Mouse (Mus musculus) cerebellum, adult 2 months (tissue): ENCODE results near the gene Vmn2r124. TPM values are rescaled to one million over a fixed set of nuclear protein-coding genes. Genes with fewer than 3 reads are reported as not detected.
"Not testable (repeated sequence)": the region's sequence is repeated elsewhere in the genome, so short reads cannot be mapped to it uniquely, and the experiment has no call there.

Experiments
- DNase-seq, 2 experiments: peaks; one replicate each; pipeline ENCODE4 v3.0.0; 2021
- H3K27ac ChIP-seq: fragments of 200-500 bp; 2 replicates; pipeline ENCODE4 v1.5.1; 2012; ENCODE audit warnings: low read length, control low read depth, inconsistent platforms; ENCODE audit not compliant: insufficient read depth
- H3K27me3 ChIP-seq: fragments of 200-500 bp; 2 replicates; pipeline ENCODE4 v1.6.1; 2012; ENCODE audit warnings: inconsistent platforms, mild to moderate bottlenecking, low read length, moderate library complexity; ENCODE audit not compliant: control insufficient read depth, insufficient read depth
- H3K4me1 ChIP-seq: fragments of 200-500 bp; 2 replicates; pipeline ENCODE4 v1.6.1; 2011; ENCODE audit warnings: low read length; ENCODE audit not compliant: control insufficient read depth, insufficient read depth
- H3K4me3 ChIP-seq: fragments of 200-500 bp; replicated peaks from 2 replicates; pipeline ENCODE3; 2011; ENCODE audit warnings: mild to moderate bottlenecking, low read depth, low read length, control low read depth; ENCODE audit not compliant: insufficient read depth
- CTCF ChIP-seq: fragments of 200-500 bp; IDR thresholded peaks from 2 replicates; pipeline ENCODE4 v1.5.1; 2011; ENCODE audit warnings: low read depth, mild to moderate bottlenecking, control low read depth, low read length, moderate library complexity, borderline replicate concordance; ENCODE audit not compliant: insufficient read depth
- POLR2A ChIP-seq: fragments of 200-500 bp; IDR thresholded peaks from 2 replicates; pipeline ENCODE4 v1.6.1; 2011; ENCODE audit warnings: low read length, control low read depth, borderline replicate concordance; ENCODE audit not compliant: insufficient read depth
- WGBS: fragments of 180-500 bp; shearing (Covaris S2); methylation state at CpG from one replicate; pipeline ENCODE4 v1.1.7; 2018; 5-methylcytosine and 5-hydroxymethylcytosine counted together
- polyA plus RNA-seq: library from polyadenylated mRNA; depleted of rRNA; stranded (reverse); fragments of >200 nt; gene quantifications from 2 replicates; pipeline ENCODE4 v1.2.3, GENCODE M21; 2012; rRNA removed

The Vmn2r124 gene
- polyA plus RNA-seq = not detected in 2 replicates

DNA sequence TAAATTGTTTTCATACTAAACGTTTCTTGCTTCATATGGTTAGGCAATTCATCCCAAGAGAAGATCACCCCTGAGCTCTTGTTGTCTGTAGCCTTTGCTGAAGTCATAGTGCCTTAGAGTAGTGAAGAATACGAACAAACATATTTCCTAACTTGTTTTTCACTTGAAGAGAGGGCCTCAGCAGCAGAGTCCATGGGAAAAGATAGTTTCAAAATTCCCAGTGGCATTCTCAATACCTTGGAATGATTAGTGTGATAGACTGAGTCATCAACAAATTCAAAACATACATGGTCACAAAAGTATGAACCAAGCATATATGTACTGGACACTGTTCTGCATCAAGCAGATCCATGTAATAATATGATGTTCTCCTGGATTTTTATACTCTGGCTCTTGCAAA lies at the start of gene Vmn2r124:
Gene Vmn2r124 (plus strand): TSS at position 301 of the 400 bp plus-strand sequence.
- no peak within 1 kb of the TSS for H3K27ac ChIP-seq
- H3K4me3 ChIP-seq = no peak within 1 kb of the TSS
- no peaks in the 10 kb centered on the region for H3K4me1 ChIP-seq
- 31% methylated on average over 2 of the region's 2 CpGs for WGBS
- no peaks in the 10 kb centered on the region for H3K27me3 ChIP-seq
- TF ChIP-seq POLR2A (no peak), CTCF (no peak)
- no peak for DNase-seq

DNA sequence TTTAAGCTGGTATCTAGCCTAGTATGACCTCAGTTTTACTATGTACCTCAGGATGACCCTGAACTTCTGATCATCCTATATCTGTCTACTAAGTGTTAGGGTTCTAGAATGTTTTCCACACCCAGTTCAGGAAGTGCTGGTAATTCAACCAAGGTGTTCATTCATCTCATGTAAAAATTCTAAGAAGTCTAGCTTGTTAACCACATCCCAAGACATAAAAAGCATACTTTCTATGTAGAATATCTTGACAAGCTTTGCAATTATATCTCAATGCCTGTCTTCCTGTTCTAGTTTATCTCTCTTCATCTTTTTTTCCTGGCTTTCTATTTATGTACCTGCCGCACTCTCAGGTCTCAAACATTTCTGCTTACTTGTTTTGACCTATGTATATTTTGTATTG lies 44.5 kb upstream of the Vmn2r124 start:
- TF ChIP-seq POLR2A (no peak), CTCF (no peak)
- no peak for DNase-seq
- no peak overlapping the region for H3K27ac ChIP-seq
- no peaks in the 10 kb centered on the region for H3K27me3 ChIP-seq
- H3K4me1 ChIP-seq = no peaks in the 10 kb centered on the region
- no peak overlapping the region for H3K4me3 ChIP-seq
- WGBS = 95% methylated on average over 1 of the region's 1 CpGs

DNA sequence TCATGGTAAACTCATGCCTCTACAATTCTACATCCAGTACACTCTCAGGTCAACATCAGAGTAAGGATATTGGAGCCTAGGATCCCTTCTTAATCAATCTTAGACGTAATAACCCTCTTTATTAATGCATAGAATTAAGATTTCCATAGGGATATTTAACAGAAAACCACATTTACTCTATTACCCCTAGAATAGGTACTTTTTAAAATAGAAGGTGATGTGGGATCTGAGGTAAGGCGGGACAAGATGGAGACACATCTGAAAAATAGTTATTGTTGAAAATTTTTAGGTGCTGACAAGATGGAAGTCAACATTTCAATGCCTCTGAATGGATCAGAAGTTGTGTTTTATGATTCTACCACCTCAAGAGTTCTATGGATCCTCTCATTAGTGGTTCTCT lies 27.8 kb upstream of the Vmn2r124 start, which contains the start of gene Fpr-rs4:
Gene Fpr-rs4 (plus strand): TSS at position 301 of the 400 bp plus-strand sequence.
- TF ChIP-seq POLR2A = no peak
- no peak for TF ChIP-seq CTCF
- no peaks in the 10 kb centered on the region for H3K27me3 ChIP-seq
- WGBS = 37% methylated on average over 2 of the region's 2 CpGs
- DNase-seq = no peak
- H3K4me3 ChIP-seq = no peak within 1 kb of the TSS
- H3K4me1 ChIP-seq = no peaks in the 10 kb centered on the region
- no peak within 1 kb of the TSS for H3K27ac ChIP-seq

GRCm38 (mm10) chr17:18084716-18085115 lies 35.5 kb downstream of the Vmn2r124 start, which contains the start of gene Vmn2r91:
TSS of gene Vmn2r91 (plus strand) at chr17:18085016.
- not testable (repeated sequence) for DNase-seq, H3K27me3 ChIP-seq, H3K4me3 ChIP-seq, H3K4me1 ChIP-seq, H3K27ac ChIP-seq

DNA sequence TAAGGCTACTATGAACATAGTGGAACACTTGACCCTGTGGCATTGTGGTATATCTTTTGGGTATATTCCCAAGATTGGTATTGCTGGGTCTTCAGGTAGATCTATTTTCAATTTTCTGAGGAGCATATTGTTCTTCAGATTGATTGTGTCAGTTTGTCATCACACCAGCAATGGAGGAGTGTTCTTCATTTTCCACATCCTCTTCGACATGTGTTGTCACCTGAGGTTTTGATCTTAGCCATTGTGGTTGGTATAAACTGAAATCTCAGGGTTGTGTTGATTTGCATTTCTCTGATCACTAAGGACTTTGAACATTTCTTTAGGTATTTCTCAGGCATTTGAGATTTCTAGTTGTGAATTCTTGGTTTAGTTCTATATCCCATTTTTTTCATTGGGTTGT lies 46.4 kb downstream of the Vmn2r124 start:
- 49% methylated on average over 1 of the region's 1 CpGs for WGBS
- not testable (repeated sequence) for H3K4me1 ChIP-seq, H3K27me3 ChIP-seq, H3K27ac ChIP-seq, H3K4me3 ChIP-seq, DNase-seq

GRCm38 (mm10) chr17:18102265-18102664 lies 53.0 kb downstream of the Vmn2r124 start:
- H3K27ac ChIP-seq, H3K4me1 ChIP-seq, DNase-seq, H3K27me3 ChIP-seq, H3K4me3 ChIP-seq: not testable (repeated sequence)
- 90% methylated on average over 3 of the region's 3 CpGs for WGBS

Other genes with a start within 250 kb of the Vmn2r124 start
- gene Spaca6, start 222.3 kb upstream of the Vmn2r124 start, polyA plus RNA-seq = 132 and 138 TPM in 2 replicates
- 0.78 and 0.93 TPM in 2 replicates for gene Has1, start 194.2 kb upstream of the Vmn2r124 start, polyA plus RNA-seq
- gene Fpr1, start 165.5 kb upstream of the Vmn2r124 start, polyA plus RNA-seq = not detected in 2 replicates
- gene Fpr2, start 161.6 kb upstream of the Vmn2r124 start, polyA plus RNA-seq = 0.52 and 1.0 TPM in 2 replicates
- not detected in 2 replicates for gene Fpr3, start 161.6 kb upstream of the Vmn2r124 start, polyA plus RNA-seq
- gene Fpr-rs4, start 27.7 kb upstream of the Vmn2r124 start, polyA plus RNA-seq = not detected in 2 replicates
- not detected in 2 replicates for gene Vmn2r91, start 35.6 kb downstream of the Vmn2r124 start, polyA plus RNA-seq
- not detected in 2 replicates for gene Vmn2r92, start 102.5 kb downstream of the Vmn2r124 start, polyA plus RNA-seq
- gene Vmn2r94, start 228.3 kb downstream of the Vmn2r124 start, polyA plus RNA-seq = not detected in 2 replicates
- not detected in 2 replicates for gene Vmn2r93, start 248.7 kb downstream of the Vmn2r124 start, polyA plus RNA-seq